Mouse (Mus musculus) thymus, adult 2 months (tissue): ENCODE results near the gene Kcng4.

ENCODE experiments used
- CTCF ChIP-seq: fragments of 200-500 bp; IDR thresholded peaks from 2 replicates; pipeline ENCODE4 v1.5.1; 2012; ENCODE audit warnings: mild to moderate bottlenecking, control low read depth, low read length, moderate library complexity, borderline replicate concordance; ENCODE audit not compliant: control insufficient read depth, poor library complexity, insufficient read depth; ENCODE audit errors: extremely low read depth
- POLR2A ChIP-seq: fragments of 200-500 bp; IDR thresholded peaks from 2 replicates; pipeline ENCODE4 v1.6.1; 2012; ENCODE audit warnings: mild to moderate bottlenecking, low read length, control low read depth, moderate library complexity; ENCODE audit not compliant: control insufficient read depth, poor library complexity, insufficient read depth; ENCODE audit errors: extremely low read depth

- TF ChIP-seq CTCF (no peak), POLR2A (no peak)
These were observed 31.1 kb downstream of the Kcng4 start for GRCm38 (mm10) chr8:119604398-119604803.
